Mouse (Mus musculus): ENCODE measurements around the gene Ankrd10.

- no peak for TF ChIP-seq CTCF (conservative IDR thresholded peaks at IDR 0.05; ENCODE audit: insufficient read depth, insufficient read length, low read depth, low read length)
- TF ChIP-seq POLR2A (IDR thresholded peaks at IDR 0.05; ENCODE audit: low read depth, low read length): no peak
Measured at GRCm38 (mm10) chr8:11586374-11586745, 49.2 kb downstream of the Ankrd10 start.

Measured in kidney, adult 2 months (tissue).